ENCODE assay signal across 8 mouse cellular contexts in the genomic region with DNA sequence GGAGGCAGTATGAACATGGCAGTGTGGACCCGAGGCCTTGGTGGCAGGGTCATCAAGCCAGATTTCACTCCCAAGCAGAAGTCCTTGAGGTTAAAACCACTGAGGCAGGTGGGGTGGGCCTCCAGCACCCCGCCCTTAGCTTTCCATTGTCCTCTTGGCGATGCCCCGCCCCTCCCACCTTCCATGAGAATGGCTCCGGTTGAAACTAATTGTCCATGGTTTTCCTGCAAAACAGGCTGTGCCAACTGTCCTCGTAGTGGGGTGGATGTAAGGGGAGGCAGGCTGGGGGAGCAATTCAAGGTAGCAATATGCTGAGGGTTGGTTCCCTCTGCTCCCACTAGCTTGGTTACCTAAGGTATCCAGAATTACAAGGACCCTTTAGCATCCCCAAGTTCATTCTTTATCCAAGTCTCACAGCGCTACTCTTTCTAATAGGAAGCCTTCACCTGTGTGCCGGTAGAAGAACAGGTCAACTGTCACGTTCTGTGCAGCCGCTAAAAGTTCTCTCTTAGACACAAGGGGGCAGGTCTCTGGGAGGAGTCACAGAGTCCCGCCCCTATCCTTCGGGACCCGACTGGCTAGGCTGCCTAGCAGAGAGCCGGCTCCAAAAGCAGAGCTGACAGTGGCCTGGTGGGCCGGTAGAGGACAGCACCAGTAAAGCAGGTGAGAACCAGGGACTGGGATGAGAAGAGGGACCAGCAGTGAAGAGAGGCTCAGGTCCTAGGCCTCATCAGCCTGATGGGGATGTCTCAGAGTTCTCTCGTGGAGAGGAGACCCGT. TPM values are rescaled to one million over a fixed set of nuclear protein-coding genes. Genes with fewer than 3 reads are reported as not detected.
DNase-seq lines count a peak whose midpoint lies in the region; ATAC-seq and TF ChIP-seq lines count a peak whose summit lies in the region.

No protein-coding gene starts in this region.

- 12% methylated on average over 17 of the region's 17 CpGs for WGBS in embryonic facial prominence, embryonic 10.5 days
- WGBS in intestine, postnatal 0 days = 15% methylated on average over 17 of the region's 17 CpGs
- WGBS in lung, embryonic 14.5 days = 11% methylated on average over 17 of the region's 17 CpGs
- WGBS in stomach, embryonic 16.5 days = 14% methylated on average over 17 of the region's 17 CpGs

- peak; percentile 48 for TF ChIP-seq CTCF in intestine, postnatal 0 days (IDR thresholded peaks at IDR 0.05; ENCODE audit: low read depth)
- peak; percentile 39 for TF ChIP-seq CTCF in lung, embryonic 14.5 days (IDR thresholded peaks at IDR 0.05; ENCODE audit: low read depth)

- peak overlapping the region; percentile 37 for H3K4me3 ChIP-seq in embryonic facial prominence, embryonic 10.5 days
- H3K4me3 ChIP-seq in intestine, postnatal 0 days (ENCODE audit: low read depth, low read length) = no peak overlapping the region
- H3K4me3 ChIP-seq in lung, embryonic 14.5 days (ENCODE audit: low read depth, low read length) = no peak overlapping the region
- no peak overlapping the region for H3K4me3 ChIP-seq in stomach, embryonic 16.5 days (replicated peaks; ENCODE audit: low read length)

- no peak overlapping the region for H3K9ac ChIP-seq in intestine, postnatal 0 days (ENCODE audit: low read depth, low read length)
- no peak overlapping the region for H3K9ac ChIP-seq in lung, embryonic 14.5 days
- H3K9ac ChIP-seq in stomach, embryonic 16.5 days (ENCODE audit: low read length) = no peak overlapping the region

- peak; percentile 66 for DNase-seq in adrenal gland, postnatal 10 days
- no peak for DNase-seq in adrenal gland, adult 18-20 months (ENCODE audit: low spot score in 2 of 2)
- DNase-seq in embryonic facial prominence, embryonic 10.5 days (ENCODE audit: low spot score) = peak; percentile 67
- DNase-seq in lung, embryonic 14.5 days = peak; percentile 72
- DNase-seq in gastrocnemius, adult 18-20 months (ENCODE audit: low spot score) = no peak
- no peak for DNase-seq in right cerebral cortex, postnatal 10 days (ENCODE audit: low spot score in 2 of 2)

- H3K36me3 ChIP-seq in embryonic facial prominence, embryonic 10.5 days (replicated peaks) = no peaks in the 10 kb centered on the region
- no peaks in the 10 kb centered on the region for H3K36me3 ChIP-seq in intestine, postnatal 0 days (ENCODE audit: control insufficient read depth, insufficient read depth)
- no peaks in the 10 kb centered on the region for H3K36me3 ChIP-seq in lung, embryonic 14.5 days (ENCODE audit: insufficient read depth)
- H3K36me3 ChIP-seq in stomach, embryonic 16.5 days (ENCODE audit: control insufficient read depth, insufficient read depth, low read length) = no peaks in the 10 kb centered on the region

- H3K4me1 ChIP-seq in embryonic facial prominence, embryonic 10.5 days = peaks cover 9% of the 10 kb centered on the region
- no peaks in the 10 kb centered on the region for H3K4me1 ChIP-seq in intestine, postnatal 0 days (replicated peaks; ENCODE audit: control insufficient read depth, insufficient read depth, low read length)
- no peaks in the 10 kb centered on the region for H3K4me1 ChIP-seq in lung, embryonic 14.5 days (ENCODE audit: insufficient read depth)
- no peaks in the 10 kb centered on the region for H3K4me1 ChIP-seq in stomach, embryonic 16.5 days (ENCODE audit: control insufficient read depth, insufficient read depth, low read length)

- no peaks in the 10 kb centered on the region for H3K9me3 ChIP-seq in embryonic facial prominence, embryonic 10.5 days
- no peaks in the 10 kb centered on the region for H3K9me3 ChIP-seq in intestine, postnatal 0 days (ENCODE audit: control insufficient read depth)
- H3K9me3 ChIP-seq in lung, embryonic 14.5 days (ENCODE audit: low read depth, low read length) = no peaks in the 10 kb centered on the region
- H3K9me3 ChIP-seq in stomach, embryonic 16.5 days (replicated peaks; ENCODE audit: control insufficient read depth, low read length) = no peaks in the 10 kb centered on the region

- peak; percentile 54 for ATAC-seq in intestine, postnatal 0 days
- peak; percentile 85 for ATAC-seq in lung, embryonic 14.5 days (ENCODE audit: insufficient read depth)
- peak; percentile 77 for ATAC-seq in stomach, embryonic 16.5 days (ENCODE audit: insufficient read depth, low FRiP score)

- no peak overlapping the region for H3K27ac ChIP-seq in embryonic facial prominence, embryonic 10.5 days (replicated peaks)
- no peak overlapping the region for H3K27ac ChIP-seq in intestine, postnatal 0 days (ENCODE audit: low read depth, low read length)
- H3K27ac ChIP-seq in lung, embryonic 14.5 days (ENCODE audit: low read depth) = no peak overlapping the region
- H3K27ac ChIP-seq in stomach, embryonic 16.5 days (ENCODE audit: low read length) = no peak overlapping the region

- H3K27me3 ChIP-seq in embryonic facial prominence, embryonic 10.5 days (replicated peaks; ENCODE audit: low read depth, poor library complexity, severe bottlenecking) = peaks cover 46% of the 10 kb centered on the region
- no peaks in the 10 kb centered on the region; the same call in 1 of the 2 replicates for H3K27me3 ChIP-seq in intestine, postnatal 0 days (replicated peaks; ENCODE audit: control insufficient read depth, insufficient read depth, low read length)
- 0 out of 2 replicates have a peak, but pooled peaks cover 8% of the 10 kb centered on the region for H3K27me3 ChIP-seq in lung, embryonic 14.5 days (ENCODE audit: insufficient read depth, low read length)
- no peaks in the 10 kb centered on the region for H3K27me3 ChIP-seq in stomach, embryonic 16.5 days (ENCODE audit: control insufficient read depth, insufficient read depth, low read length)

- H3K4me2 ChIP-seq in intestine, postnatal 0 days (replicated peaks; ENCODE audit: low read depth) = peak overlapping the region; percentile 43
- H3K4me2 ChIP-seq in lung, embryonic 14.5 days = peak overlapping the region; percentile 36; the same call in 1 of the 2 replicates
- H3K4me2 ChIP-seq in stomach, embryonic 16.5 days (ENCODE audit: low read depth, low read length) = 0 out of 2 replicates have a peak overlapping the region, but pooled peaks have one; percentile 3

RNA-seq across cellular contexts. Expression of gene Psmb7, which starts 25.1 kb away (rescaled TPM):
- 100 to 1,000 TPM; 274 to 276 TPM for total RNA-seq in adrenal gland, postnatal 10 days (2021)
- total RNA-seq in adrenal gland, adult 18-20 months (2021) = 100 to 1,000 TPM; 278 to 331 TPM
- 331 and 334 TPM in 2 replicates for polyA plus RNA-seq in embryonic facial prominence, embryonic 10.5 days (2016; fragmentation: Nextera tagmentation; extraction: Ambion mirVana)
- polyA plus RNA-seq in intestine, postnatal 0 days (2015; fragmentation: Nextera tagmentation; extraction: Ambion mirVana) = 134 and 148 TPM in 2 replicates
- polyA plus RNA-seq in lung, embryonic 14.5 days (2014; fragmentation: Nextera tagmentation; extraction: Ambion mirVana) = 264 and 270 TPM in 2 replicates
- polyA plus RNA-seq in stomach, embryonic 16.5 days (2015; fragmentation: Nextera tagmentation; extraction: Ambion mirVana) = 211 and 213 TPM in 2 replicates
- total RNA-seq in gastrocnemius, adult 18-20 months (2021) = 100 to 1,000 TPM; 301 to 309 TPM

RNA-seq across cellular contexts. Expression of gene Nr5a1, which starts 45.4 kb away (rescaled TPM):
- 100 to 1,000 TPM; 221 to 331 TPM for total RNA-seq in adrenal gland, postnatal 10 days (2021)
- total RNA-seq in adrenal gland, adult 18-20 months (2021) = 1,000 to 10,000 TPM in 1 of 2 experiments, 100 to 1,000 TPM in 1; 563 to 1,005 TPM
- polyA plus RNA-seq in embryonic facial prominence, embryonic 10.5 days (2016; fragmentation: Nextera tagmentation; extraction: Ambion mirVana) = 0.34 and 0.97 TPM in 2 replicates
- 0.04 and 0.13 TPM in 2 replicates for polyA plus RNA-seq in intestine, postnatal 0 days (2015; fragmentation: Nextera tagmentation; extraction: Ambion mirVana)
- polyA plus RNA-seq in lung, embryonic 14.5 days (2014; fragmentation: Nextera tagmentation; extraction: Ambion mirVana) = 0.14 and 0.29 TPM in 2 replicates
- polyA plus RNA-seq in stomach, embryonic 16.5 days (2015; fragmentation: Nextera tagmentation; extraction: Ambion mirVana) = 0.49 and 1.5 TPM in 2 replicates
- total RNA-seq in gastrocnemius, adult 18-20 months (2021) = not detected

Comparison
In these comparisons a context has a peak if more than half of its experiments do, and no peak if none do; other contexts are left out.
1. DNase-seq: peak in adrenal gland, postnatal 10 days (single experiment), embryonic facial prominence, embryonic 10.5 days (single experiment) and lung, embryonic 14.5 days (single experiment); none in adrenal gland, adult 18-20 months (0 of 2), gastrocnemius, adult 18-20 months (single experiment) and right cerebral cortex, postnatal 10 days (0 of 2).
2. Peak in every context shown above with its lines, with median percentiles within 50 percentile points of each other: ATAC-seq and H3K4me2 ChIP-seq.